Mouse (Mus musculus) neural tube, embryonic 13.5 days (tissue): ENCODE measurements around the gene Smim17. TPM values are rescaled to one million over a fixed set of nuclear protein-coding genes. Genes with fewer than 3 reads are reported as not detected.
A peak's percentile ranks its signal among the peaks of the same experiment; 100 is the strongest.

Experiments
- ATAC-seq: fragments of 200-750 bp; cut with Nextera tagmentation; 2 replicates; pipeline ENCODE4 v1.8.0; 2017; ENCODE audit warnings: low read depth, mild to moderate bottlenecking, moderate TSS enrichment, moderate library complexity
- H3K27ac ChIP-seq: fragments of 300-500 bp; sonication (generic); replicated peaks from 2 replicates; pipeline ENCODE4 v1.5.1; 2015; ENCODE audit warnings: moderate library complexity, mild to moderate bottlenecking, inconsistent platforms
- H3K27me3 ChIP-seq: fragments of 300-500 bp; sonication (generic); 2 replicates; pipeline ENCODE4 v1.6.1; 2015; ENCODE audit warnings: mild to moderate bottlenecking, inconsistent platforms
- H3K36me3 ChIP-seq: fragments of 300-500 bp; sonication (generic); 2 replicates; pipeline ENCODE4 v1.6.1; 2015; ENCODE audit warnings: mild to moderate bottlenecking, inconsistent platforms
- H3K4me1 ChIP-seq: fragments of 300-500 bp; sonication (generic); replicated peaks from 2 replicates; pipeline ENCODE4 v1.6.1; 2015; ENCODE audit warnings: inconsistent platforms
- H3K4me2 ChIP-seq: fragments of 300-500 bp; sonication (generic); 2 replicates; pipeline ENCODE4 v1.6.1; 2015; ENCODE audit warnings: inconsistent platforms, mild to moderate bottlenecking, moderate library complexity
- H3K4me3 ChIP-seq: fragments of 300-500 bp; sonication (generic); 2 replicates; pipeline ENCODE4 v1.5.1; 2015; ENCODE audit warnings: mild to moderate bottlenecking, inconsistent platforms
- H3K9ac ChIP-seq: fragments of 300-500 bp; sonication (generic); 2 replicates; pipeline ENCODE4 v1.6.1; 2015; ENCODE audit warnings: moderate library complexity, mild to moderate bottlenecking, inconsistent platforms
- H3K9me3 ChIP-seq: fragments of 300-500 bp; sonication (generic); 2 replicates; pipeline ENCODE4 v1.6.1; 2016; ENCODE audit warnings: inconsistent platforms
- WGBS: fragments of 180-500 bp; shearing (Covaris S2); methylation state at CpG from one replicate; pipeline ENCODE4 v1.1.7; 2015; 5-methylcytosine and 5-hydroxymethylcytosine counted together
- polyA plus RNA-seq: library from polyadenylated mRNA; unstranded; fragments of >200 nt; fragmentation: Nextera tagmentation; extraction: Ambion mirVana; gene quantifications from 2 replicates; pipeline ENCODE4 v1.2.1, GENCODE M21; 2015

Gene Smim17
- polyA plus RNA-seq, 1 experiment from 2014 or later = 3.2 TPM

- H3K27ac ChIP-seq = no peak overlapping the region
- no peak overlapping the region for H3K4me3 ChIP-seq
- peaks cover 17% of the 10 kb centered on the region; the same call in 1 of the 2 replicates for H3K36me3 ChIP-seq
- H3K9me3 ChIP-seq = no peaks in the 10 kb centered on the region
- H3K9ac ChIP-seq = no peak overlapping the region
- no peak for ATAC-seq
- no peaks in the 10 kb centered on the region for H3K4me1 ChIP-seq
- no peak overlapping the region for H3K4me2 ChIP-seq
- WGBS = 90% methylated on average over 3 of the region's 3 CpGs
- no peaks in the 10 kb centered on the region for H3K27me3 ChIP-seq
These were observed 25.5 kb upstream of the Smim17 start for GRCm38 (mm10) chr7:6372993-6373392.

GRCm38 (mm10) chr7:6378441-6378840, 20.1 kb upstream of the Smim17 start:
- Histone ChIP-seq H3K4me2 (no peak overlapping the region), H3K36me3 (peaks cover 28% of the 10 kb centered on the region), H3K4me1 (peaks cover 10% of the 10 kb centered on the region), H3K27ac (no peak overlapping the region), H3K27me3 (no peaks in the 10 kb centered on the region), H3K9ac (no peak overlapping the region), H3K9me3 (no peaks in the 10 kb centered on the region), H3K4me3 (no peak overlapping the region)
- no peak for ATAC-seq
- WGBS = 83% methylated on average over 8 of the region's 8 CpGs

GRCm38 (mm10) chr7:6381431-6381830, 17.1 kb upstream of the Smim17 start:
- WGBS = 88% methylated on average over 2 of the region's 2 CpGs
- Histone ChIP-seq H3K4me2 (no peak overlapping the region), H3K4me1 (peaks cover 23% of the 10 kb centered on the region), H3K9me3 (no peaks in the 10 kb centered on the region), H3K27ac (no peak overlapping the region), H3K9ac (no peak overlapping the region), H3K27me3 (no peaks in the 10 kb centered on the region), H3K36me3 (peaks cover 31% of the 10 kb centered on the region), H3K4me3 (no peak overlapping the region)
- no peak for ATAC-seq

- H3K4me2 ChIP-seq = peak within 1 kb of the TSS; percentile 82
- peak within 1 kb of the TSS; percentile 47; the same call in 1 of the 2 replicates for H3K27ac ChIP-seq
- peak within 1 kb of the TSS; percentile 81 for H3K9ac ChIP-seq
- H3K4me1 ChIP-seq = peaks cover 23% of the 10 kb centered on the region
- no peaks in the 10 kb centered on the region for H3K27me3 ChIP-seq
- peak; percentile 96 for ATAC-seq
- H3K4me3 ChIP-seq = peak within 1 kb of the TSS; percentile 70
- no peaks in the 10 kb centered on the region for H3K9me3 ChIP-seq
- under 1% methylated on average over 28 of the region's 28 CpGs for WGBS
- peaks cover 39% of the 10 kb centered on the region for H3K36me3 ChIP-seq
These were observed 15.5 kb upstream of the Smim17 start, which contains the start of gene Zfp28 for GRCm38 (mm10) chr7:6383044-6383455. Zfp28 (plus strand) TSS chr7:6383295.

GRCm38 (mm10) chr7:6384011-6384410, 14.5 kb upstream of the Smim17 start:
- Histone ChIP-seq H3K9me3 (no peaks in the 10 kb centered on the region), H3K4me1 (peaks cover 23% of the 10 kb centered on the region), H3K4me3 (peak overlapping the region; percentile 70), H3K4me2 (peak overlapping the region; percentile 82), H3K36me3 (peaks cover 36% of the 10 kb centered on the region), H3K9ac (peak overlapping the region; percentile 81), H3K27ac (no peak overlapping the region), H3K27me3 (no peaks in the 10 kb centered on the region)
- WGBS = 72% methylated on average over 8 of the region's 8 CpGs
- ATAC-seq = no peak; the same call in 1 of the 2 replicates

GRCm38 (mm10) chr7:6386995-6387394, 11.5 kb upstream of the Smim17 start:
- Histone ChIP-seq H3K27ac (no peak overlapping the region), H3K4me2 (no peak overlapping the region), H3K9ac (no peak overlapping the region), H3K9me3 (no peaks in the 10 kb centered on the region), H3K36me3 (peaks cover 59% of the 10 kb centered on the region), H3K4me3 (no peak overlapping the region), H3K4me1 (peaks cover 23% of the 10 kb centered on the region), H3K27me3 (no peaks in the 10 kb centered on the region)
- WGBS = 94% methylated on average over 8 of the region's 8 CpGs
- no peak for ATAC-seq

- ATAC-seq = no peak
- Histone ChIP-seq H3K27me3 (no peaks in the 10 kb centered on the region), H3K4me1 (peaks cover 7% of the 10 kb centered on the region), H3K4me3 (no peak overlapping the region), H3K9ac (no peak overlapping the region), H3K36me3 (peaks cover 79% of the 10 kb centered on the region), H3K9me3 (no peaks in the 10 kb centered on the region), H3K27ac (no peak overlapping the region), H3K4me2 (no peak overlapping the region)
- WGBS = 88% methylated on average over 5 of the region's 5 CpGs
These were observed 9.5 kb upstream of the Smim17 start for GRCm38 (mm10) chr7:6388971-6389370.

GRCm38 (mm10) chr7:6389449-6389848, 9.1 kb upstream of the Smim17 start:
- no peaks in the 10 kb centered on the region for H3K27me3 ChIP-seq
- H3K4me3 ChIP-seq = no peak overlapping the region
- no peak overlapping the region for H3K27ac ChIP-seq
- H3K9ac ChIP-seq = no peak overlapping the region
- 69% methylated on average over 5 of the region's 5 CpGs for WGBS
- H3K4me1 ChIP-seq = peaks cover 3% of the 10 kb centered on the region
- no peaks in the 10 kb centered on the region for H3K9me3 ChIP-seq
- peaks cover 84% of the 10 kb centered on the region for H3K36me3 ChIP-seq
- no peak for ATAC-seq
- no peak overlapping the region for H3K4me2 ChIP-seq

- Histone ChIP-seq H3K4me3 (no peak within 1 kb of the TSS), H3K9ac (no peak within 1 kb of the TSS), H3K27ac (no peak within 1 kb of the TSS), H3K4me1 (no peaks in the 10 kb centered on the region), H3K27me3 (no peaks in the 10 kb centered on the region), H3K9me3 (no peaks in the 10 kb centered on the region), H3K36me3 (no peaks in the 10 kb centered on the region), H3K4me2 (no peak within 1 kb of the TSS)
- 2% methylated on average over 17 of the region's 17 CpGs for WGBS
- ATAC-seq = peak; percentile 55
These were observed 11.5 kb downstream of the Smim17 start, which contains the start of gene Gm20715 for GRCm38 (mm10) chr7:6410043-6410442. Gm20715 (plus strand) TSS chr7:6410277.

- no peak overlapping the region for H3K27ac ChIP-seq
- 8% methylated on average over 19 of the region's 22 CpGs for WGBS
These were observed 16.3 kb downstream of the Smim17 start for GRCm38 (mm10) chr7:6414626-6415441.

GRCm38 (mm10) chr7:6415442-6415787, 16.9 kb downstream of the Smim17 start:
- Histone ChIP-seq H3K4me1 (no peaks in the 10 kb centered on the region), H3K9me3 (no peaks in the 10 kb centered on the region), H3K36me3 (no peaks in the 10 kb centered on the region), H3K4me2 (peak overlapping the region; percentile 53), H3K4me3 (peak overlapping the region; percentile 37), H3K27ac (no peak overlapping the region), H3K27me3 (no peaks in the 10 kb centered on the region), H3K9ac (peak overlapping the region; percentile 64)
- 15% methylated on average over 8 of the region's 8 CpGs for WGBS
- ATAC-seq = peak; percentile 73

More at GRCm38 (mm10) chr7:6414626-6415441, 16.3 kb downstream of the Smim17 start:
- no peaks in the 10 kb centered on the region for H3K9me3 ChIP-seq
- H3K27me3 ChIP-seq = no peaks in the 10 kb centered on the region
- peak; percentile 92 for ATAC-seq
- no peaks in the 10 kb centered on the region for H3K4me1 ChIP-seq
- H3K4me3 ChIP-seq = peak overlapping the region; percentile 37
- peak overlapping the region; percentile 64 for H3K9ac ChIP-seq
- H3K36me3 ChIP-seq = no peaks in the 10 kb centered on the region
- peak overlapping the region; percentile 53 for H3K4me2 ChIP-seq

- Histone ChIP-seq H3K36me3 (no peaks in the 10 kb centered on the region), H3K27me3 (no peaks in the 10 kb centered on the region), H3K9me3 (no peaks in the 10 kb centered on the region), H3K27ac (no peak overlapping the region), H3K4me2 (no peak overlapping the region), H3K4me1 (no peaks in the 10 kb centered on the region), H3K9ac (no peak overlapping the region), H3K4me3 (no peak overlapping the region)
- WGBS = 78% methylated on average over 6 of the region's 6 CpGs
- no peak for ATAC-seq
These were observed 21.4 kb downstream of the Smim17 start for GRCm38 (mm10) chr7:6419894-6420293.
